Mouse (Mus musculus) heart, adult 2 months (tissue): ENCODE results near the gene Adcy9.

Experiments
- CTCF ChIP-seq: fragments of 200-600 bp; IDR thresholded peaks from 2 replicates; pipeline ENCODE4 v1.8.1; 2022; ENCODE audit warnings: antibody characterized with exemption, mild to moderate bottlenecking, moderate library complexity
- EP300 ChIP-seq: fragments of 200-500 bp; IDR thresholded peaks from 2 replicates; pipeline ENCODE4 v1.6.1; 2011; ENCODE audit warnings: low read depth, low read length, control low read depth; ENCODE audit not compliant: insufficient read depth
- POLR2A ChIP-seq: fragments of 200-500 bp; IDR thresholded peaks from 2 replicates; pipeline ENCODE4 v1.6.1; 2011; ENCODE audit warnings: mild to moderate bottlenecking, low read depth, low read length, control low read depth; ENCODE audit not compliant: insufficient read depth

- TF ChIP-seq EP300, result no peak
- TF ChIP-seq POLR2A, result no peak
- no peak for TF ChIP-seq CTCF
Measured at GRCm38 (mm10) chr16:4404933-4405761, 15.2 kb downstream of the Adcy9 start.
